Mouse (Mus musculus) spleen, adult 10 weeks (tissue): ENCODE measurements around the gene Cst10. TPM values are rescaled to one million over a fixed set of nuclear protein-coding genes. Genes with fewer than 3 reads are reported as not detected.

ENCODE experiments used
- polyA plus RNA-seq: library from polyadenylated mRNA; stranded (reverse); fragments of 350-450 nt; fragmentation: Illumina TruSeq; extraction: RNeasy Lipid Tissue Mini Kit (QIAGEN cat#74804); gene quantifications from one replicate; pipeline ENCODE4 v1.2.3, GENCODE M21; 2015; ENCODE audit warnings: low replicate concordance; ENCODE audit not compliant: insufficient read depth

Gene Cst10
- not detected for polyA plus RNA-seq

GRCm38 (mm10) chr2:149404757-149405156 lies at the start of gene Cst10:
Gene Cst10 (plus strand): TSS chr2:149405057.

